Mouse (Mus musculus) macrophage (primary cell): ENCODE data around the gene Gpsm1. TPM values are rescaled to one million over a fixed set of nuclear protein-coding genes. Genes with fewer than 3 reads are reported as not detected.
A peak's percentile ranks its signal among the peaks of the same experiment; 100 is the strongest.

ENCODE experiments used
- H3K27ac ChIP-seq: fragments of 350-480 bp; formaldehyde crosslinking; 2 replicates; pipeline ENCODE4 v1.9.0; 2021
- H3K36me3 ChIP-seq: fragments of 350-480 bp; formaldehyde crosslinking; 2 replicates; pipeline ENCODE4 v1.9.0; 2021; ENCODE audit errors: inconsistent target
- H3K4me3 ChIP-seq: fragments of 350-480 bp; formaldehyde crosslinking; 2 replicates; pipeline ENCODE4 v1.9.0; 2021; ENCODE audit errors: inconsistent target
- H3K79me2 ChIP-seq: fragments of 350-480 bp; formaldehyde crosslinking; 2 replicates; pipeline ENCODE4 v1.9.0; 2021; ENCODE audit errors: inconsistent target
- WGBS: methylation state at CpG from one replicate; pipeline ENCODE4 v1.1.7; 2026; ENCODE audit warnings: inconsistent platforms; ENCODE audit not compliant: missing documents; 5-methylcytosine and 5-hydroxymethylcytosine counted together
- polyA plus RNA-seq: library from polyadenylated mRNA; stranded (reverse); fragments of 250-400 nt; gene quantifications from 3 replicates; pipeline ENCODE4 v1.2.4, GENCODE M21; 2018; ENCODE audit warnings: inconsistent platforms
- total RNA-seq, 78 experiments: library from RNA; depleted of rRNA; stranded (reverse); fragments of 250-400 nt; gene quantifications; 1 replicate in 9 of 78; 2 replicates in 24 of 78; 3 replicates in 43 of 78; 4 replicates in 2 of 78; pipeline ENCODE4 v1.2.4; 2018; ENCODE audit warnings: inconsistent platforms in 56 of 78

Gene Gpsm1
- 10 to 100 TPM in 7 of 26 experiments, 1 to 10 TPM in 19; 1.5 to 35.3 (median 7.3) TPM for total RNA-seq (2018; cell fraction: chromatin; rRNA removed)
- 1 to 10 TPM in 23 of 26 experiments, under 1 TPM in 3; 0.63 to 3.8 (median 1.5) TPM for total RNA-seq (2018; cell fraction: cytosol; rRNA removed)
- 10 to 100 TPM in 2 of 26 experiments, 1 to 10 TPM in 22, under 1 TPM in 2; 0.86 to 16.1 (median 2.6) TPM for total RNA-seq (2018; cell fraction: nucleus; rRNA removed)
- polyA plus RNA-seq: 2.2 to 4.5 TPM (median 2.4 TPM) in 3 replicates

- Histone ChIP-seq H3K27ac (no peak within 1 kb of the TSS), H3K36me3 (no peaks in the 10 kb centered on the region), H3K4me3 (peak within 1 kb of the TSS; percentile 41), H3K79me2 (no peaks in the 10 kb centered on the region)
- WGBS: under 1% methylated on average over 63 of the region's 66 CpGs
Measured at GRCm38 (mm10) chr2:26315072-26315924, at the start of gene Gpsm1. TSS of gene Gpsm1 (plus strand) at chr2:26315515.

- no peaks in the 10 kb centered on the region for H3K36me3 ChIP-seq
- no peak overlapping the region for H3K27ac ChIP-seq
- H3K4me3 ChIP-seq: no peak overlapping the region
- 84% methylated on average over 10 of the region's 10 CpGs for WGBS
- H3K79me2 ChIP-seq: no peaks in the 10 kb centered on the region
Measured at GRCm38 (mm10) chr2:26266066-26266742, 49.1 kb upstream of the Gpsm1 start.

- 81% methylated on average over 3 of the region's 3 CpGs for WGBS
- H3K27ac ChIP-seq: no peak overlapping the region
Measured at GRCm38 (mm10) chr2:26268216-26268615, 47.1 kb upstream of the Gpsm1 start.

GRCm38 (mm10) chr2:26273611-26274010 lies 41.7 kb upstream of the Gpsm1 start:
- Histone ChIP-seq H3K4me3 (no peak overlapping the region), H3K27ac (no peak overlapping the region), H3K36me3 (no peaks in the 10 kb centered on the region), H3K79me2 (no peaks in the 10 kb centered on the region)
- WGBS: 15% methylated on average over 7 of the region's 7 CpGs

More at GRCm38 (mm10) chr2:26268216-26268615, 47.1 kb upstream of the Gpsm1 start:
- Histone ChIP-seq H3K79me2 (no peaks in the 10 kb centered on the region), H3K36me3 (no peaks in the 10 kb centered on the region), H3K4me3 (no peak overlapping the region)

- Histone ChIP-seq H3K27ac (no peak overlapping the region), H3K36me3 (no peaks in the 10 kb centered on the region), H3K79me2 (no peaks in the 10 kb centered on the region), H3K4me3 (no peak overlapping the region)
- 98% methylated on average over 3 of the region's 3 CpGs for WGBS
Measured at GRCm38 (mm10) chr2:26279712-26280111, 35.6 kb upstream of the Gpsm1 start.

GRCm38 (mm10) chr2:26280594-26280993 lies 34.7 kb upstream of the Gpsm1 start:
- H3K79me2 ChIP-seq: no peaks in the 10 kb centered on the region
- no peak overlapping the region for H3K27ac ChIP-seq
- no peak overlapping the region for H3K4me3 ChIP-seq
- no peaks in the 10 kb centered on the region for H3K36me3 ChIP-seq
- WGBS: 92% methylated on average over 11 of the region's 11 CpGs

- Histone ChIP-seq H3K27ac (no peak overlapping the region), H3K79me2 (no peaks in the 10 kb centered on the region), H3K4me3 (no peak overlapping the region), H3K36me3 (no peaks in the 10 kb centered on the region)
- 79% methylated on average over 7 of the region's 7 CpGs for WGBS
Measured at GRCm38 (mm10) chr2:26285804-26286203, 29.5 kb upstream of the Gpsm1 start.

- H3K27ac ChIP-seq: no peak overlapping the region
- no peak overlapping the region for H3K4me3 ChIP-seq
- no peaks in the 10 kb centered on the region for H3K79me2 ChIP-seq
- H3K36me3 ChIP-seq: no peaks in the 10 kb centered on the region
- WGBS: 92% methylated on average over 7 of the region's 7 CpGs
Measured at GRCm38 (mm10) chr2:26286391-26286790, 28.9 kb upstream of the Gpsm1 start.

GRCm38 (mm10) chr2:26290133-26290532 lies 25.2 kb upstream of the Gpsm1 start:
- Histone ChIP-seq H3K36me3 (no peaks in the 10 kb centered on the region), H3K79me2 (no peaks in the 10 kb centered on the region), H3K27ac (no peak overlapping the region), H3K4me3 (no peak overlapping the region)
- WGBS: 96% methylated on average over 5 of the region's 5 CpGs

GRCm38 (mm10) chr2:26294457-26294856 lies 20.9 kb upstream of the Gpsm1 start, which contains the start of gene Ccdc187:
TSS of gene Ccdc187 (minus strand) at chr2:26294557.
- H3K4me3 ChIP-seq: no peak within 1 kb of the TSS
- H3K27ac ChIP-seq: no peak within 1 kb of the TSS
- 87% methylated on average over 2 of the region's 2 CpGs for WGBS
- H3K36me3 ChIP-seq: no peaks in the 10 kb centered on the region
- no peaks in the 10 kb centered on the region for H3K79me2 ChIP-seq

- no peaks in the 10 kb centered on the region for H3K79me2 ChIP-seq
- no peak overlapping the region for H3K27ac ChIP-seq
- 11% methylated on average over 5 of the region's 6 CpGs for whole genome bisulfite sequencing
- H3K4me3 ChIP-seq: no peak overlapping the region
- no peaks in the 10 kb centered on the region for H3K36me3 ChIP-seq
Measured at GRCm38 (mm10) chr2:26296606-26297195, 18.6 kb upstream of the Gpsm1 start.

GRCm38 (mm10) chr2:26298208-26298855 lies 17.0 kb upstream of the Gpsm1 start:
- WGBS: 2% methylated on average over 10 of the region's 10 CpGs
- Histone ChIP-seq H3K79me2 (no peaks in the 10 kb centered on the region), H3K27ac (no peak overlapping the region), H3K4me3 (no peak overlapping the region), H3K36me3 (no peaks in the 10 kb centered on the region)

- WGBS: 43% methylated on average over 4 of the region's 4 CpGs
- Histone ChIP-seq H3K79me2 (no peaks in the 10 kb centered on the region), H3K4me3 (no peak overlapping the region), H3K27ac (no peak overlapping the region), H3K36me3 (no peaks in the 10 kb centered on the region)
Measured at GRCm38 (mm10) chr2:26298856-26299230, 16.5 kb upstream of the Gpsm1 start.

- Histone ChIP-seq H3K79me2 (no peaks in the 10 kb centered on the region), H3K27ac (no peak overlapping the region), H3K36me3 (no peaks in the 10 kb centered on the region), H3K4me3 (no peak overlapping the region)
- 98% methylated on average over 7 of the region's 7 CpGs for WGBS
Measured at GRCm38 (mm10) chr2:26299336-26299735, 16.0 kb upstream of the Gpsm1 start.
